Mouse (Mus musculus) gastrocnemius, adult 8-10 months (tissue): ENCODE measurements around the gene Gm10273. TPM values are rescaled to one million over a fixed set of nuclear protein-coding genes. Genes with fewer than 3 reads are reported as not detected.
"Not testable (repeated sequence)": the region's sequence is repeated elsewhere in the genome, so short reads cannot be mapped to it uniquely, and the experiment has no call there.

ENCODE experiments used
- DNase-seq, 2 experiments: peaks; one replicate each; pipeline ENCODE4 v3.0.0; 2022; ENCODE audit warnings: low spot score in 2 of 2
- total RNA-seq, 4 experiments: library from RNA; stranded (reverse); gene quantifications; 2 replicates each; pipeline ENCODE4 v1.2.4; 2022

The Gm10273 gene
- total RNA-seq, result 100 to 1,000 TPM; 116 to 196 (median 125) TPM

GRCm38 (mm10) chr10:59395461-59395860 lies at the start of gene Gm10273:
Gene Gm10273 (plus strand): TSS chr10:59395632.
- not testable (repeated sequence) for DNase-seq

GRCm38 (mm10) chr10:59346560-59346959 lies 48.9 kb upstream of the Gm10273 start:
- no peak for DNase-seq

GRCm38 (mm10) chr10:59348200-59348599 lies 47.2 kb upstream of the Gm10273 start:
- DNase-seq, result no peak

- no peak for DNase-seq
Observed at GRCm38 (mm10) chr10:59349536-59349935, 45.9 kb upstream of the Gm10273 start.

DNA sequence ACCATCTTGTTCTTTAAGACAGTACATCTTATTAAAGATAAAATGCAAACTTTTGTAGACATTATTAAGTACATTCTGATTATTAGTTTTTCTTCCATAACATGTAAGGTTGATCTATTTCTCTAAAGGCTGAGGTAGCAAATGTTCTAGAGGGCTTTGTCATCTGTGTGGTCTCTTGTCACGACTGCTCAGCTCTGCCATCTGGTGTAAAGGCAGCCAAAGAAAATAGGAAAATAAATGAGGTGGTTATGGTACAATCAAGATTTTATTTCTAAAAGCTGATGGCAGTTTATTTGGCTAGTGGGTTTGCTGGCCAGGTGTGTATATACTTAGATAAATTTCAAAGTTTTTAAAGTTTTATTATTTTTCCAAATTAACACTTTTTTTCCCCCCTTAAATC lies 42.4 kb upstream of the Gm10273 start:
- DNase-seq, result no peak

DNA sequence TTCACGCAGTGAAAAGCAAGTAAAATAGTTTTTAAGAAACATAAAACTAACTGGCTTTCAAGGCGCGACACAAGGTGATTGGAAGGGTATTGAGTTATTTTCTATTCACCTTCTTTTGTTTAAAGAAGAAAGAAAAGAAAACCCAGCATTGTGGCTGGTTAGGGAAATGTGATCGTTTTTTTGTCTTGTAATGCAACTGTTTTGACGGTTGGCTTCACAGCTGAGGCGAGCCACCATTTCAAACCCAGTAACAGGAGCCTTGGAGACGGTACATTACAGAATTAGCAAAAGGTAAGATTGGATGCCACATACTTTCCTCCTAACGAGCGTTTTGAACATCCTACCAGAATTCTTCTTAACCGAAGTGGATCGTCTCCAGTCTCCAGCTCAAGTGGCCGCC lies 41.3 kb upstream of the Gm10273 start:
- DNase-seq, result no peak

DNA sequence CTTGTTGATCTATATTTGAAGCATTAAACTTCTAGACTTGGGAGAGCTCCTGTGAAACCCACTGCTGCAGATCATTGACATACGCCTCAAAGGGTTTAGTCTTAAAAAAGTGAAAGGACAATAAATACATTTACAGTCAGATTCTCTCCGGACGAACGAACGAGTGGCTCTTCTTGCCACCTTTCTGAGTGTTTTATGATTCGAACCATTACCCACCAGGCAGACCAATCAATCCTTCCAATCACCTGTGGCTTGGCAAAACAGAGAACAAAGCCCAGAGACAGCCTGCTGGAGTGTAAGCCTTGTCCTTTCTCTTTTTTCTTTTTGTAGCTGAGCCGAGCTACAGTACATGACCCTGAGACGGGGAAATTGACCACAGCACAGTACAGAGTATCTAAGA lies 40.4 kb upstream of the Gm10273 start:
- no peak for DNase-seq

DNA sequence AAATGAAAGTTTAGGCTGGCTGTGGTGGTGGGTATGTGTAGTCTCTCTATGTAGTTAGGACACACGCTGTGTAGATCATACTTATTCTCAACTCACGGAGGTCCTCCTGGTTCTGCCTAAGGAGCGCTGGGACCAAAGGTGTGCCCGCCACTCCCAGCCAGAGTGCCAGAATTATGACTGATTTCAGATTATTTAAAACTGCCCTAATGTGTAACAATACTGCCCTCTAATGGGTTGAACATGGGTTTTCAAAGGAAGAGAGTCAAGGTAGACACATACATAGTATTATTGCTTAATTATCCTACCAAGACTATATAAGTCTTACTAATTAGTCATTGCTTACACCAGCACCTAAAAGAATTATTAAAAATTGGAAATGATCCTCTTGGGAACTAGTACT lies 36.7 kb upstream of the Gm10273 start:
- no peak for DNase-seq

GRCm38 (mm10) chr10:59363208-59363607 lies 32.2 kb upstream of the Gm10273 start:
- DNase-seq, result no peak

DNA sequence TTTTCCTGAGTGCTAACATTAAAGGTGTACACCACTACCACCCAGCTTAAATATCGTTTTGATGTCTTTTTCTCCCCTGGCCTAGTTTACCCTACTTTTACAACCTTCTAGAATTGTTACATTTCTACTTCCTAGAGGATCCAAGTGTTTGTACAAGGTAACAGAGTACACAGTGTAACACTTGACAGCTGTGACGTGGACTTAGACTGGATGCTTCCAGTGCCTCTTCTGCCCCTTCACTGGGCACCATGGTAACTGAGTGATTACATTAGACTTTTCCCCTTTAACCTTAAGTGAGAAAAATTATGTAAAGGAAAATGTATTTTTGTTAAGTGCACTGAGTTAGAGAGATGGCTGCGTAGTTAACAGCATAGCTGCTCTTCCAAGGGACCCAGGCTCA lies 30.9 kb upstream of the Gm10273 start:
- DNase-seq, result no peak

- DNase-seq, result no peak
Observed at GRCm38 (mm10) chr10:59365804-59366589, 29.4 kb upstream of the Gm10273 start.

- DNase-seq, result no peak
Observed at GRCm38 (mm10) chr10:59366746-59367145, 28.7 kb upstream of the Gm10273 start.

DNA sequence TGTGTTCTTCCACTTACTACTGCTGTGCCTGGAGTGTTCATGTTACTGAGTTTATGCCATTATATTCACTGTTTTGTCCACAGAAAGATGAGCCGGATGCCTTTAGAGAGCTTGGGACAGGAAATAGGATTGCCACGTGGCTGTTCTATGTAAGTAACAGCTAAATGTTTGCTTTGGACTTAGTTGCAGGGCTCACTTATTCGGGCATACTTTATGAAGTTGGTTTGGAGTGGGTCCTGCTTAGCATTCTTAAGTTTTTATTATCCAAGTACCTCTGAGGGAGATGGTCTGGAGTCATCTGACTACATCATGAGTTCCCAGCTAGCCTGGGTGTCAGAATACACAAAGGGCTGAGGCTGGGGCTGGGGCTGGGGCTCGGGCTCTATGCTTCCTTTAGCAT lies 28.2 kb upstream of the Gm10273 start:
- DNase-seq, result no peak

DNA sequence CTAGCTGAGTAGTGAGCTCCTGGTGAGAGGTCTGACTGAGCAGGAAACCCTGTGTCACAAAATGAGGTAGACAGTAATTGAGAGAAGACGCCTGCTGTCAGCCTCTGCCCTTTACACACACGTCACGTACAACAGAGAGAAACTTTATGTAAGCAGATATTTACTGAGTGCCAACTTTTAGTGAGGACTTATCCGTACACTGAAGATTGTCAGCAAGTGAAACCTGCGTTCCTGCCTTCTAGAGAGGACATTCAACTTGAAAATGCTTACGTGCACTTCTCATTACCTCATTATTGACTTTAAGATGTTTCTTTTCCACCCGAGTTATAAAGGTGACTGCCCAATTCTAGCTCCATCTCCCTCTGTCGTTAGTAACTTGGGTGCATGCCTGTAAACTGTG lies 26.7 kb upstream of the Gm10273 start:
- DNase-seq, result no peak

GRCm38 (mm10) chr10:59369426-59369825 lies 26.0 kb upstream of the Gm10273 start:
- DNase-seq, result no peak

DNA sequence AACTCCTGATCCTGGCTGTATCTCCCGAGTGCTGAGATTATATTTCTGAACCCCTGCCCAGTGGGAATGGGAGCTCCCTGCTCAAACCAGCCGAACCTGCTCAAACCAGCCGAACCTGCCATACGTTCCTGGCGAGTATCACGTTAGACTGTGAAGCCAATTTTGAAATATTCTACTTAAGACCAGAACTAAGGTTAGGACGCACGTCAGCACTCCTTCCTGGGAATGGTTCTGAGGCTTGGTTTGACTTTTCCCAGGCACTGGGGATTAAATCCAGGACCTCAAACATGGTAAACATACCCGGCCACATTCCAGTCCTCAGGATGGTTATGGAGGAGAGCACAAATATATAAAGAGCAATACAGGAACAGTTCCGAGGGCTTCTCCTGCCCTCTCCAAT lies 17.5 kb upstream of the Gm10273 start:
- no peak for DNase-seq

- DNase-seq, result no peak
Observed at GRCm38 (mm10) chr10:59378728-59379127, 16.7 kb upstream of the Gm10273 start.

DNA sequence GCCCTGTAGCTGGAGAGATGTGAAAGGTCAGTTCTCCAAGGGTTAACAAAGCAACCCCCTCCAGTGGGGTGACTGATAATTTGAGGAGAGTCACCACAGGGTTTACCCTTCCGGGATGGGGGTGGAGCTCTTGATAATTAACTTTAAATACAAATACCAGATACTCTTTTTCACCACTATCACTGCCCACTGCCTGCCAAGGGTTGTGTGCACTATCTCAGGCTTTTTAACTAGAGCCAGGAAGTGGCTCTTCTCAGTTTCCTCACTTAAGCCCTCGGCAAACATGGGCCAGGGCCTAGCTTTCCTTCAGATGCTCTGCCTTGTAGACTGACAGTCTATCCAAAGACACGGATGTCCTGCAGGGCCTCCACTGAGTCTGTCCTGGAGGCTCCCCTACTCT lies 15.5 kb upstream of the Gm10273 start:
- DNase-seq, result no peak

- no peak for DNase-seq
Observed at GRCm38 (mm10) chr10:59380411-59380821, 15.0 kb upstream of the Gm10273 start.

GRCm38 (mm10) chr10:59381563-59381962 lies 13.9 kb upstream of the Gm10273 start:
- DNase-seq, result not testable (repeated sequence)

GRCm38 (mm10) chr10:59386951-59387350 lies 8.5 kb upstream of the Gm10273 start:
- DNase-seq, result no peak

- DNase-seq, result no peak
Observed at GRCm38 (mm10) chr10:59389652-59390051, 5.8 kb upstream of the Gm10273 start.

GRCm38 (mm10) chr10:59391907-59392306 lies 3.5 kb upstream of the Gm10273 start:
- no peak for DNase-seq
